Mouse (Mus musculus) cerebellum, postnatal 4 days (tissue): ENCODE measurements around the gene Rsrc1.
A peak's percentile ranks its signal among the peaks of the same experiment; 100 is the strongest.
"Not testable (repeated sequence)": the region's sequence is repeated elsewhere in the genome, so short reads cannot be mapped to it uniquely, and the experiment has no call there.

Experiments
- DNase-seq, 2 experiments: peaks; one replicate each; pipeline ENCODE4 v3.0.0; 2022; ENCODE audit warnings: low spot score in 2 of 2, mixed read lengths in 1 of 2

The Rsrc1 gene

GRCm38 (mm10) chr3:66985539-66986286 is 4.5 kb downstream of the Rsrc1 start:
- peak; percentile 37 to 67 for DNase-seq

DNA sequence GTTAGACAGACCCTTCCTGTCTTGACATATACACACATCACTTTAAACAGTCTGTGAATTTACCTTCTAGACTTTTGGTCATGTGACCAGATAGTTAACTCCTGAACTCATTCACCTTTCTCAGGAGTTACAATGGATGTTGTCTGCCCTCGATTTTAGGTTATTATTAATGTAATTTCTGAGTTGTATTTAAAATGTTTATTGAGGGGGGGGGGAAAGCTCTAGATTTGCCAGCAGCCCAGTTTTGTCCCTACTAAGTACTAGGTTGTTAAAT is 5.0 kb downstream of the Rsrc1 start:
- no peak for DNase-seq

- DNase-seq: no peak
These were observed 15.6 kb downstream of the Rsrc1 start for GRCm38 (mm10) chr3:66996820-66997219.

DNA sequence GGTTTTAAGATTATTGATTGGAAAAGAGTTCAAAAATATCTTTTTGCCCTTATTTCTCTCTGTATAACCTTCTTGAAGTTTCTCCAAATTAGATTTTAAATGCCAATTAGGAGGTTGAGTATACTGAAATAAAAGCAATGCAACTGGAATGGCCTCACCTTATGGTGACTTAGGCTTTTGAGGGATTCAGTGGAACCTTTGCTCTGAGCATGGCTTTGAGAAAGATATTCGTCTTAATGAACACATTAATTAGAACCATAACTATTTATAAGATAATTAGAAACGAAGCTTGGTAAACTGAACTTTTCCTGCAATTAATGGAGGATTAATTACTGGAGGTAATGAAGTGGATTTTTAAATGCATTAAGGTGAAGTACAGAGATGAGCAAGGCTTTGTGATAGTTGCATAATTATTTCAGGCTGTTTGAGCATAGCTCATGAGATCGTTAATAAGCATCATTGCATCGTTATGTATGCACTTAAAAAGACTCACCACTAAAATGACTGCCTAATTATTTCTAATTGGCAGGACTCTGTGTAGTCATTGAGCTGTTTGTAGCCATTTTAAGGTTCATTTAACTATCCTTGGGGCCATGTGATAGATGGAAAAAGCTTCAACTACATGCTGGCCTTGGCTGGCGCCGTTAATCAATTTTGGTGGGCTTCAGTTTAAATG is 55.3 kb downstream of the Rsrc1 start:
- no peak for DNase-seq

- DNase-seq: no peak
These were observed 78.6 kb downstream of the Rsrc1 start for GRCm38 (mm10) chr3:67059755-67060154.

GRCm38 (mm10) chr3:67070575-67071488 is 89.6 kb downstream of the Rsrc1 start:
- DNase-seq: no peak

DNA sequence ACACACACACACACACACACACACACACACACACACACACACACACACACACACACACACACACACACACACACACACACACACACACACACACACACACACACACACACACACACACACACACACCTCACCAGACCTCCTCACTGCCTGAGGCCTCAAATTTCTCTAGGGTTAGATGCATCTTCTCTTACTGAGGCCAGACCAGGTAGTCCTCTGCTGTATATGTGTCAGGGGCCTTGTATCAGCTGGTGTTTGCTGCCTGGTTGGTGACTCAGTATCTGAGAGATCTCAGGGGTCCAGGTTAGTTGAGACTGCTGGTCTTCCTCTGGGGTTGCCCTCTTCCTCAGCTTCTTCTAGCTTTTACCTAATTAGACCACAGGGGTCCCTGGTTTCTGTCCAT is 92.5 kb downstream of the Rsrc1 start:
- DNase-seq: not testable (repeated sequence)

DNA sequence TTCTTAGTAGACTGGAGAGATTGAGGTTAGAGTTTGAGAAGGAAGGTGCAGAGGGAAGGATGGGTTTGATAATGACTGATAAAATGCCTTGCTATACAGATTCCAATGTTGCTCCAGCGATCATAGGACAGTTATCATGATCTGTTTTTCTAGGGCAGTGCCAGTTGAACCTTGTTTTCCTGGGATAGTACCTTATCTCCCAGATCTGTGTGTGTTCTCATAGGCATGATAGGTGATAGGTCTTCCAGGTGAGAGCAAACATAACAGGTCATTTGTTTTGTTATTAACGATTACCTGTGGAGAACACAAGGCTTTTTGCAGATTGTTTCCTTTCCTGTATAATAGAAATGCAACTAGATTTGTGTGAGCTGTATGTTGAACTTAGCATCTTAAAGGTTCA is 94.3 kb downstream of the Rsrc1 start:
- DNase-seq: no peak

GRCm38 (mm10) chr3:67084742-67085141 is 103.6 kb downstream of the Rsrc1 start:
- DNase-seq: no peak

- no peak for DNase-seq
These were observed 127.2 kb downstream of the Rsrc1 start for GRCm38 (mm10) chr3:67108428-67108827.

GRCm38 (mm10) chr3:67116317-67116716 is 135.1 kb downstream of the Rsrc1 start:
- no peak for DNase-seq

DNA sequence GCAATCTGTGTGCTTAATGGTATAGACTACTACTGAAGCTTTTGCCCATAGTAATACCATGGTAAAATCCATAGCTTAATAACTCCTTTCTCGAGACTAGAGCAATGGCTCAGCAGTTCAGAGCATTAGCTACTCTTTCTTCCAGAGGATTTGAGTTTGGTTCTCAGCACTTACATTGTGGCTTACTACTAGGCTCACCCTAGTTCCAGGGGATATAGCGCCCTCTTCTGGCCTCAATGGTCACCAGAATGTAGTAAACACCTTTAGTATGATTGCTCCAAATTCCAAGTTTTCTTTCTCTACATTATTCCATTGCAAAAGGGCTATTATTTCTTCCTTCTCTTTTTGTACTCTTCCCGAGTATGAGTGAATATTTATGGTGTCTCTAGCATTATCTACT is 151.3 kb downstream of the Rsrc1 start:
- DNase-seq: no peak

DNA sequence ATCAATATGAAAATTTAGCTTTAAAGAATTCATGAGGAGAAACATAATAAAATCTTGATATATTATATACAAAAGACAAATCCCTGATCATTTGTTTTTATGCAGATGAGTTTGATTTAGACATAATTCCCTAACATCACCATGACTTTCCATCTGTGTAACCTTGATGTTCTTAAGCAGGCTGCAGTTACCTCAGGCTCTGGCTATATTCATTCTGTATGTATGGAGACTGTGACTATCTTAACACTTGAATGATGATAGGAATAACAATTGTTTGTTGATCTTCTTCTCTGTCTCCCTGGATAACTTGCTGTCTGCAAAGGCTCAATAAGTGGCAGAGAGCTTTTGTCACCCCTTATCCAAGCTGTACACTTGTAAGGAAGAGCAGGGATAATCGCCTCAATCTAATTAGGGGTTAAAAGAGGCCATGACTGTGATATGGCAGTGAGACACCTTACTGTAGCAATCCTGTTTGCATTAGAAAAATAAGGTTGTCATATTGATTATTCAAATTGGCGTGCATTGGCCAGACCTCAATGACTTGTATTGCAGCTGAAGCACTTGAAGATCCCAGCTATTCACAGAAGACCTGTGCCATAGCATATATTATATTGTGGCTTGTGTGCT is 154.7 kb downstream of the Rsrc1 start:
- DNase-seq: no peak

GRCm38 (mm10) chr3:67144952-67145351 is 163.8 kb downstream of the Rsrc1 start:
- no peak for DNase-seq

GRCm38 (mm10) chr3:67146280-67146679 is 165.1 kb downstream of the Rsrc1 start:
- no peak for DNase-seq

- no peak for DNase-seq
These were observed 166.1 kb downstream of the Rsrc1 start for GRCm38 (mm10) chr3:67147246-67147645.

DNA sequence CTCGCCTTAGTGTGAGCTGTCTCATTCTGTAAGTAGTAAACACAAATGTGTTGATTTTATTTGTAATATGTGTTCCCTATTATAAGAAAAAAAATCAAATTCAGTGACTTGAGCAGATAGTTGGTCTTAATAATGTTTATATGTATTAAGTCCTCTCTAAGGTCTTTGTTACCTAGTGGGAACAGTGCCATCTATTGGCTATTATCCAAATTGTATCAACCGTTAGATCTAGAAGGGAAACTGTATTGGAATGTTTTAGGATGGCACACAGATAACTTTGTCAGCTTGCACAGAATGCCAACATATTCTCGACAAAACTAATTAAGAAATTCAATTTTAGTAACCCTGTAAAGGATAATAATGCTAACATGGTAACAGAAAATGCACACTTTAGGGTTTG is 216.0 kb downstream of the Rsrc1 start:
- DNase-seq: no peak

GRCm38 (mm10) chr3:67213047-67213457 is 231.9 kb downstream of the Rsrc1 start:
- DNase-seq: no peak

GRCm38 (mm10) chr3:67232617-67233241 is 251.5 kb downstream of the Rsrc1 start:
- no peak for DNase-seq

DNA sequence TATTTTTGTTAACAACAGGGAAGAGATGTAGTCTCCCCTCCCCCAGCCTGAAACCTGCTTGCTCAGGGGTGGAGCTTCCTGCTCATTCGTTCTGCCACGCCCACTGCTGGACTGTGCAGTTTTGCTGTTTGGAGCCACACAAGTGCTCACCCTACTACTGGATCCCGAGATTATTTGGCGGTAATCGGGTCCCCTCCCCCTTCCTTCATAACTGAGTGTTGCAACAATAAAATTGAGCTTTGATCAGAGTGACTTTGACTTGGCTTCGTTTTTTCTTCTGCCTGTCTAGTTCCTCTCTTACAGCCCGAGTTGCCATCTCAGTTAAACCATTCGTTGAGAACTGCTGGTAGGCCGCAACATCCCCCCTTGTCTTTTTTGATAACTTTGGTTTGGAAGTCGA is 261.3 kb downstream of the Rsrc1 start:
- not testable (repeated sequence) for DNase-seq

DNA sequence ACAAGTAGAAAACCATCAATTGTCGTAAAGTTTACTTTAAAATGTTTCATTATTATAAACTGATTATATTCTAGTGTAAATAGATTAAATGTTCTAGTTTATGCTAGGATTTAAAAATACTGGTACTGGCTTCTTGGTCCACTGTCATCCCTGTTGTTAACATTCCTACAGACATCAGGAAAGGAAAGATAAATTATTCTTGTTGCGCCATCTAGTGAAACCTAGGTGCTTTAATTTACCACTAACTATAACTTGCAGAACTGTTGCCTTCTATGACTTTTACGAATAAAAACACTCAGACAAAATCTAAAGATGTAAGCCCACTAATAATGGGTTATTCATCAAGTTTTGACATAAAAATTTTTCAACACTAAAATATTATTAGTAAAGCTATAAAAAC is 286.3 kb downstream of the Rsrc1 start:
- DNase-seq: no peak

DNA sequence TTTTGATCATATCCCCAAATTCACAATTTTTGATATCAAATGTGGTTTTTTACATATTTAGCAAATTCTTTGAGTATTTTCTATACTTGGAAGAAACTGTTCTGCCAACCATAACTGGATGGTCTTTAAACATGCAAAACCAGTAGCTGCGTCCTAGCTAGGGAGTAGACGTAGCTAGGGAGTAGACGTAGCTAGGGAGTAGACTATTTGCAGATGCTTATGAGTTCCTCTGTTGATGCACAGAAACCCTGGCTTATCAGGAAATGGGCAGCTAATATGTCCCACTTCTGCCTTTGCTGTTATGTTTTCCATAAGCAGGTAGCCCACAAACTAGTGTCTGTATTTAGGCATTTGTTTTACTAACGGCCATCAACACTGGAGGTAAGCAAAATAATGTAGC is 298.6 kb downstream of the Rsrc1 start:
- no peak for DNase-seq
